Mouse (Mus musculus) left cerebral cortex, postnatal 14 days (tissue): ENCODE measurements around the gene Cdc42se2. TPM values are rescaled to one million over a fixed set of nuclear protein-coding genes. Genes with fewer than 3 reads are reported as not detected.

ENCODE experiments used
- DNase-seq, 2 experiments: peaks; one replicate each; pipeline ENCODE4 v3.0.0; 2021 to 2022; ENCODE audit warnings: low spot score in 2 of 2, mixed read lengths in 1 of 2
- intact Hi-C: fragments of 180-260 bp; cut with DNase I; formaldehyde crosslinking; loops from one replicate; pipeline ENCODE4 v1.15.1; 2025
- total RNA-seq, 2 experiments: library from RNA; stranded (reverse); gene quantifications; 2 replicates each; pipeline ENCODE4 v1.2.3; 2021

Cdc42se2 gene
- total RNA-seq, 2 experiments from 2014 or later: 175 to 185 TPM

DNA sequence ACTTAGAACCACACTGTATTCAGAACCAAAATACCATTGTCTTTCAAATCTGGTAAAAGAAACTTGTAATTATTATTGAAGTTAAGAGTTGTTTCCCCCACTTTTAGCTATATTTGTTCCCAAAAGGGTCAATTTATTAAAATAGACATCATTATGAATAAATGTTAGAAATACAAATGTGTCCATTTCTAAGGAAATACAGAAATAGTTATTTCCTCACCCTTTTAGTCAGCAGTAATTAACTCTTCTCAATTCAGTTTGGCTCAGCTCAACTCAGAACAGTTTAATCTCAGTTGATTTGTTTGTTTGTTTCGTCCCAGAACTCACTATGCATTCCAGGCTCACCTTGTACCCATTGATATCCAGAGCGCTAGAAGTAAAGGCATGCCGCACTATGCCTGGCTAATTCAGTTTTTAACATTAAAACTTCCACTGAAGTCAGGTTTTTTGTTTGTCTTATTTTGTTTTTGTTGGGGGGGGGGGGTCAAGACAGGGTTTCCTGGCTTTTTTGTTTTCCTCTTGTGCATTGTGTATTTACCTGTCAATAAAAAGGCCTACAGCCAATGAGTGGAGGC is 19.3 kb downstream of the Cdc42se2 start:
- no peak for DNase-seq
- intact Hi-C loops: no loop called here

DNA sequence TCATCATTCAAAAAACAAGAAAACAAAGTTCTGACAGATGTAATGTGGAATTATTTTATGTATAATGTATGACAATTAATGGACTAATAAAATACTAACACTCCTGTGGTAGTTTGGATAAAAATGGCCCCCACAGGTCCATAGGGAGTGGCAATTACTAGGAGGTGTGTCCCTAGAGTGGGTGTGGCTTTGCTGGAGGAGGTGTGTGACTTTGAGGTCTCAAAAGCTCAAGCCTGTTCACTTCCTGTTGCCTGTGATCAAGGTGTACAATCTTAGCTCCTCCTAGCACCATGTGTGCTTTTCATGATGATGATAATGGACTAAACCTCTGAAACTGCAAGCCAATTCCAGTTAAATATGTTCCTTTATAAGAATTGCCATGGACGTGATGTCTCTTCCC is 22.7 kb downstream of the Cdc42se2 start:
- intact Hi-C loops: no loop called here
- no peak for DNase-seq

DNA sequence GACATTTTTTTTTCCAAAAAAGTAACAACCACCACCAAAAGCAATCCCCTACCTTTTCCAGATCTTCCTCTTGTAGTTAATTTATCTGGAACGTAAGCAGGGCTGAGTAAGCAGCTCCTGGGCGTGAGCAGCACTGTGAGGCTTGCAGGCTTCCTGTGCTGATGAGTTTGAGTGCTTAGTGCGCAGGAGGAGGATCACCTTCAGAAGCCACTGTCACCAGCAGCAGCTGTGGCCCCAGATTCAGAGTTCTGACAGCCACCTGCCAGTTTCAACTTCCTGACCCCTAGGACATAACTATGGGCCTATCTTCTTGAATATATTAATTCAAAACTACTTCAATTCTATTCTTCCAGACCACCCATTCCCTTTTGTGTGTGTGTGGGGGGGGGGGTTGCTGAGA is 23.4 kb downstream of the Cdc42se2 start:
- intact Hi-C loops: no loop called here
- DNase-seq: no peak

DNA sequence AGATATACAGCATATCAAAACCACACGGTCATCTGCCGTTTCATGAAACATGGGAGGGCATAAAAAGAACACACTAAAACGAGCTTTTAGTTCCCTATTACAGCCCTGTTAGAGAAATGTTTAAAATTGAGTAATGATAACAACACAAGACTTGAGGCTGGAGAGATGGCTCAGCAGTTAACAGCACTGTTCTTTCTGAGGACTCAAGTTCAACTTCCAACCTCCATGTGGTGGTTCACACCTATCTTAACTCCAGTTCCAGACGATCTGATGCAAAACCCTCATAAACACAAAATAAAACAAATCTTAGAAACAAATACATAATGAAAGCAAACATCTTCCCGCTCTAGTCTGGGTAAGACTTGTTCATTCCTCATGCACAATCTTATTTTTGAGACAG is 24.7 kb downstream of the Cdc42se2 start:
- no peak for DNase-seq
- intact Hi-C loops: no loop called here

DNA sequence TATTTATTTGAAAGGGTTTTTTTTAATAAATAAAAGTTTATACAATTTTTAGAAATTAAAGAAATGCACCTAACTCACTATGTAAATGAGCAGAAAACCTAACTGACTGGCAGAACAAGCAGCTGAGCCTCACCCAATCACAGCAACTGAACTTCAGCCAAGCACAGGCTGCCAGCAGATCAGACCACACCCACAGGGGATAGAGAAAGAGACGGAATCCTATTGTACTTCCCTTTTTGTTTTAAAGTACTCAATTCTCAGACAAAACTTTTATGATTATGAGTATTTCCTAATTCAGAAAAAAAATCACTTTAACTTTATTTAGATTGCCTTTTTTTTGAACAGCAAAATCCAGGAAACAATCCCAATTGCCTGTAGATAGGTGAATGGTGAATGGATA is 29.5 kb downstream of the Cdc42se2 start:
- intact Hi-C loops: no loop called here
- no peak for DNase-seq

DNA sequence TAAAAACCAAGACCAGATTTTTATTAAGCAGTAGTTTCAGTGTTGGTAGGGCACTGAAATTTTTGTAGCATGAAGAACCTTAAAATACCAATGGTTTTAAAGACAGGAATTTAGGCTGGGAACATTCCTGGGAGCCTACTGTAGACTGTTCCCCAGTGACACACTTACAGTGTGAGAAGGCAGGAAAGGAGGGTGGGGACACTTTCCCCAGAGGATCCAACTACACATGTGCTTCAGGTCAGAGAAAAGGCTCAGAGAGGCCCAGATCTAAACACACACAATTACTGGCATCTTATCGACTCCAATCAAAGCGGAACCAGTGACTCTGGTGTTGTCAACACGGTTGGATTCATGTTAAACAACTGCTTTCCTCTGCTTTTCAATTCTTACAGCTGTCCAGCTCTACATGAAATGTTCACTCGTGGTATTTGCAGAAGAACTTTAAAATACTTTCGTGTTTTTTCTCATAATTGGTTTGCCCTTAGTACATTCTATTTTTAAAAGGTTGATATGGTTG is 32.3 kb downstream of the Cdc42se2 start:
- intact Hi-C loops: no loop called here
- no peak for DNase-seq

DNA sequence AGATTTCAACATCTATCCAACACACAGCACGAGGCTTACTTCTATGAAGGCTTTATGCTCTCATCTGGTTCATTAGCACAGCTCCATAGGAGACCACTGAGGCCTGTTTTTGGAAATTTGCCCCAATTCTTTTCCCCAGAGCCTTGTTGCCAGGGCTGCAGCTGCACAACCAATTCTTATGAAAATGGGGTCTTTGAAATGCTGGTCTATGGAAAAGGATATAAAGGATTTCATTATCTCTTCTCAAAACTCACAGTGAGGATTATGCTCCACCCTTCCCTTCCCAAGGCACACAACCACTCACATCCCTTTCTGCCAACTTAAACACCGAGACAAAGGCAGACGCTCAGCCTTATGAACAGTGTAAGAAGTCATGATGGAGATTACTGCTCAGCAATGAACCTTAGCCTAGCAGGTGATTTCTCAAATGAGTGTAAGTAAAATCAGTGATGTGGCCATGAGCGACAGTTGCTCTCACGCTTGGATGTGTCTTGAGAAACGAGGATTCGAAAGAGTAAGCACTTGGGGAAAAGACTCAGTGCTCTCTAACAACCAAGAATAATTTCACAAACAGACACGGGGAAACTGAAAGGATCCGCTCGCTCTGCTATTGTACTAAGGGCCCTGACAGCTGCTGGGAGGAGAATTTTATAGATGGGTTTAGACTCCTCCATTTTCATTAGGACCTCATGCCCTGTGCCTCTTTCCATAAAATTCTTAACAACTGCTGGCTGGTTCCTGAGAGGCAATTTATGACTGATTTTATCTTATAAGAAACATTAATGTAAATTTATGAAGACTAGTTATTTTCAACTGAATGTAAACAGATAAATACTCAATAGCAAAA is 33.0 kb downstream of the Cdc42se2 start:
- peak in 1 of 2 experiments; percentile 23 for DNase-seq

DNA sequence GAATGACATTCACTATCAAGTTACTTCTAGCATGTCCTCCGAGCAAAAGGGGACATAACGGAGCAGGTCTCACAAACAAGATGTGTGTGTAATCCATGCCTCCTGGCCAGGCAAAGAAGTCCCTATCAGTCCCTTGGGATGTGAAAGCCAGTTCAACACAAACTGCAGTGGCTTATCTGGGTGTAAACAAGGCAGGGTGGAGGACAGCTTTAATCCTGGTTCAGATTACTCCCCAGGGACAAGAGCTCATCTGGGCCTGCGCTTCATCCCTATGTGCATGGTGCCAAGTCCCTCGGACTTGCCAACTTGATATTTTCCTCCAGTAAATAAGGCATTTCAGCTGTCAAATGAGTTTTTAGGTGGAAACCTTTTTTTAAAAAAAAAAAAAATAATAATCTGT is 36.0 kb downstream of the Cdc42se2 start:
- DNase-seq: no peak
- intact Hi-C loops: no loop called here

More for the DNA sequence above, 33.0 kb downstream of the Cdc42se2 start:
- intact Hi-C loops: no loop called here

DNA sequence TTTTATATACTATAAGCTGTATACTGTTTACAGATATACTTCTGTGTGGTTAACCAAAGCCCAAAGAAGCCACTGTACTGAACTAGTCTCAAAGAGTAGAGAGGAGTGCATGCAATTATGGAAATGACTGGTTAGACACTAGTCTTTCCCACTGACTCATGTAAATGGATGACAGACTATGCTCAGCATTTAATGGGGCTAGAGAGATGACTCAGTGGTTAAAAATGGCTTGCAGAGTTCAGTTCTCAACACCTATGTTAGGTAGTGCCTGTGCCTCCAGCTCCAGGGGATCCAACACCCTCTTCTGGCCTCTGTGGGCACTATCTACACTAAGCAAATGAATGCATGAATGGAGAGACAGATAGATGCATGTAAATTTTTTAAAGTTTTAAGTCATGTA is 38.6 kb downstream of the Cdc42se2 start:
- no peak for DNase-seq
- intact Hi-C loops: no loop called here

DNA sequence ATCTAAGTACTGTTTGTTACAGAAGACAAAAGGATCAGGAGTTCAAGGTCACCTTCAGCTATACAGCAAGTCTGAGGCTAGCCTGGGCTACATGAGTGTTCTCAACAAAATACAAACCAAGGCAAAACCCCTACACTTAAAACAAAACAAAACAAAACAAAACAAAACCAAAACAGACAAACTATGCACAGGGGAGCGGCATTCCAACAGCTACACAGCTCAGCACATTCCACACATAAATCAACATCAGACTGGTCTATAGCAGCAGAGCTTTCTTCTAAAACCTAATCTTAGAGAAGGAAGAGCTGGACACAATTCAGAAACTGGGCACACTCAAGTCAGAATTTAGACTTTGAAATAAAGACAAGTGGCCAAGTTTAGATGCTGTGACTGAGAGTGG is 43.2 kb downstream of the Cdc42se2 start:
- intact Hi-C loops: no loop called here
- no peak for DNase-seq

DNA sequence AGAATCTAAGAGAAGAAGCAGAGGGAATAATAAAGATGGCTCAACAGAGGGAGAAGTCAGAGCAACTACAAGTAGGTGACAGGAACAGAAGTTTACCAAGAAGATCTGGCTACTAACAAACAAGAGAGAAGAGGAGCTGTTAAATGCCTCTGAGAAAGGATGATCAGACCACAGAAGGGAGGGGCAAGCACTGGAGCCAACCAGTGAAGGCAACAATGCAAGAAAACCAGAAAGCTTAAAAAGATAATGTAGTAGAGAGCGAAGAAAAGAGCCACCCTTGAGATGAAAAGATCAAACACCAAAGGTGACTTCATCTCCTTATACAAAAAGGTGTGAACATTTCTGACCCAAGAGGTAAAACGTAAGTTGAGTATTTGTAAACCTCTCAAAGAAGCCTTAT is 46.1 kb downstream of the Cdc42se2 start:
- no peak for DNase-seq
- intact Hi-C loops: no loop called here

DNA sequence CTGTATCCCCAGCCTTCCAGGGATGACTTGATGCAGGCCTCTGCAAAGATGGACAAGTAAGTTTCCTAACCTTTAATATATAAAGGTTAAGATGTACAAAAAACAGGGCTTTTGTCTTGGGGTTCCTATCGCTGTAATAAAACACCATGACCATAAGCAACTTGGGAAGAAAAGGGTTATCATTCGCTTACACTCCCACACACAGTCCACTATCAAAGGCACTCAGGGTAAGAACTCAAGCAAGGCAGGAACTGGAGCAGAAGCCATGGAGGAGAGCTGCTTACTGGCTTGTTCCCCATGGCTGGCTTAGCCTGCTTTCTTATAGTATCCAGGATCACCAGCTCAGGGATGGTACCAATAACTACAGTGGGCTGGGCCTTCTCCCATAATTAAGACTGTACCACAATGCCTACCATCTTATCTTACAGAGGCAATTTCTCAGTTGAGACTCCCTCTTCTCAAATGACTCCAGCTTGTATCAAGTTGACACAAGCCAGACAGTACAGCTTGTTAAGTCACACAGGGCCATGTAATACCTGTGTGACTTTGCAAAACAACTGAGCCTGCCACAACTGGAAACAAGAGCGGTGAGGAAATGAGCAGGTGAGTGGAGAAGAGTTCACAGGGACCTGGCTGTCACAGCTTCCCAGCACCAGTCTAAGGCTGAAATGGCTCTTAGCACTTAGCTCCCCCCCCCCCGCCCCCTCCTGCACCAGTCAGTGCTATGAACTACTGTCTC is 48.3 kb downstream of the Cdc42se2 start:
- intact Hi-C loops: no loop called here
- no peak for DNase-seq

DNA sequence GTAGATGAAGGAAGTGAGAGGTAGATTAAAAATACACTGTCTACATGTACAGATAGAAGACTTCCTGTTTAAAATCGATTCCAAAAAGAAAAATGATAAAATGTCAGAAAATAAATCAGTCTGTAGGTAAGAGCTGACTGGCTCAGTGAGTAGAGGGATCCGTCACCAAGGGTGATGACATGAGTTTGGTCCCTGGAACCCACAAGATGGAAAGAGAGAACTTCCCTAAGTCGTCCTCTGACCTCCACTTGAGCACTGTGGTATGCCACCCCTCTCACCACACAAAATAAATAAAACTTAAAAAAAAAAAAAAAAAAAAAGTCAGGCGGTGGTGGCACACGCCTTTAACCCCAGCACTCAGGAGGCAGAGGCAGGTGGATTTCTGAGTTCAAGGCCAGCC is 50.6 kb downstream of the Cdc42se2 start:
- no peak for DNase-seq
- intact Hi-C loops: no loop called here

DNA sequence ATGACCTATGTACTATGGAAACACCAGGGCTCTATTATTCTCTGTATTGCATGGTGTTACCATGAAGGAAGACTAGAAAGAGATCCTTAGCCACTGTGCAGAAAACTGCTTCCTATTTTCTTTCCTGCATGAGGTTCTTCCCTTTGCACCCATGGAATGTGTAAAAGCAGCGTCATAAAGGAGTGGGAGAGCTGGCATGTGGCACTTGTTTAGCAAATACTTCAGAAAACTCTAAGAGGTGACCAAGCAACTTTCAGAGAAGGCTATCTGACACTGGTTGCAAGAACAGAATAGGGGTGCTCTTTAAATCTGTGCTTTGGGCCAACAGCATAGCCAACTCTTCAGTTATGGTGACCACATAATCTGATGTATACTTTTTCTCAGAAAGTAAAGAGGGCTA is 52.4 kb downstream of the Cdc42se2 start:
- no peak for DNase-seq
- intact Hi-C loops: no loop called here

DNA sequence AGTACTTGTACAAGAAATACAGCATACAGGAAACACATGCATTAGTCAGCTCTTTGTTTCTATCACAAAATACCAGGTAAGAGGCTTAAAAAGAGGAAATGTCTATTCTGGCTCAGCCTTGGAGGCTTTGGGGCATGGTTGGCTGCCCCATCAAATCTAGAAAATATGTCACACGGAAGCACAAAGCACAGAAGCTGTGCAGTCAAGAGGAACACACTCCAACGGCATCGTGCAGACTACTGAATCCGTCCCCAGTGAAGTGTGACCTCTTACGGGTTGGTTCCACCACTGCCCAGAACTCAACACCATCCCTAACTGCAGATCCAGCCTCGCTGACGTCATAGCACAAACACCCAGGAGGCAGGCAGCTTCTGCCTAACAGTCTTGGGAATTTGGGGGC is 53.9 kb downstream of the Cdc42se2 start:
- intact Hi-C loops: no loop called here
- no peak for DNase-seq

DNA sequence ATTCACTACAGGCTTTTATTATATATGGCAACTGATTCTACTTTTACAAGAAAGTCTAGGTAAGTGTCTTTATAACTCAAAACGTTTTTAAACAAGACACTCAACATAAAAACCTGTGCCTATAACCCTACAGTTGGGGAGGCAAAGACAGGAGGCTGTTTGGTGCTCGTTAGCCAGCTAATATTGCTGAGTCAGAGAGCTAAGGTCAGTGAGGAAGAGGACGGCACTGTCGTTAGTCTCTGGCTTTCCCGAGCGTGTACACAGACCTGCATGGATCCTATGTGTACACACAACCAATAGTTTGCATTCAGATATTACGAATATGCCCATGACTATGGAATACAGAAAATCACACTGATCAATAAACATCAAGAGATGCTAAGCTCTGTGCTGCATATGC is 56.1 kb downstream of the Cdc42se2 start:
- intact Hi-C loops: no loop called here
- no peak for DNase-seq

DNA sequence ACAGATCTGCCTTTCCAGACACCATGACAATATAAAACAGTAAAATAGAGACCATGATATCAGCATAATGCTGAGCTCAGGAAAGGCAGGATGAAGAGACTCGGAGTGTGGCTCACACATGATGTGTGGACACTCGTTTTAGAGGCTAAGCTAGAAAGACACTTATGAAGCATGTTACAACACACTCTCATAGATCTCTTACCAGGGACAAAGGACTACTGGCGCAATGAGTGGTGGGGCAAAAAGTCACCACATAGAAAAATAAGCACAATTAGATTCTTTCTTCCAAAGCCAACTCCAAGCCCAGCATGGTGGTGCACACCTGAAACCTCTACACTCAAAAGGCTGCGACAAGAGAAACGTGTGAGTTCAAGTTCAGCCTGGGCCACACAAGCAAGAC is 56.5 kb downstream of the Cdc42se2 start:
- intact Hi-C loops: no loop called here

DNA sequence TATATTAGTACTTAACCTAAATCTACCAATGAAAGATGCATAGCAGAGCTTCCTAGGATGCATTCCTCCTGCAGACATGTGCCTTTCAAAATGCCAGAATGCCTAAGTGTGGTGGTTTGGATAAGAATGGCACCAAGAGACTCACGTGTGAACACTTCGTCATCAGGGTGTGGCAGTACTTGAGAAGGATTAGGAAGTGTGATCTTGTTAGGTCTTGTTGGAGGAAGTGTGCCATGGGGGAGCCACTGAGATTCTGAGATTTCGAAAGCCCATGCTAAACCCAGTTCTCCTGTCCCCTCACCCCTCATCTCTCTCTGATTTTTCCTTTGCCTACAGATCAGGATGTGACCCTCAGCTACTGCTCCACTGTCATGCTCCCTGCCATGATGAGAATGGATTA is 58.2 kb downstream of the Cdc42se2 start:
- DNase-seq: no peak
- intact Hi-C loops: no loop called here

More for the DNA sequence above, 56.5 kb downstream of the Cdc42se2 start:
- DNase-seq: no peak

DNA sequence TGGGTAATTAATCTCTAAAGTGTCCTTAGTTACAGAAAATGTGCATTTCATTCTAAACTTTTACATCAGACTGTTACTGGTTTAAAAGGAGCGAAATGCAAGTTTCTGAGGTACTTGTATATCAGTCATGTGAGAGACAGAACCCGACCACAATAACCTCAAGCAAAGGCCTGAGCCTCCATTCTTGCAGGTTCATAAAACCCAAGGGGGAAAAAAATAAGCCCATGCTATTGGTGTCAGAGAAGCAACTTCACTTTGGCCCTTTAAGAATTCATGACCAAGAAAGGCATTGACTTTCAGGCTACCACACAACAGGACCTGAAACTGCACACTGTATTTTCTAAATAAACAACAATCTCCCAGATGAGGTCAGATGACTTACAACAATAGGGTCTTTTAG is 59.1 kb downstream of the Cdc42se2 start:
- intact Hi-C loops: no loop called here
- DNase-seq: no peak

DNA sequence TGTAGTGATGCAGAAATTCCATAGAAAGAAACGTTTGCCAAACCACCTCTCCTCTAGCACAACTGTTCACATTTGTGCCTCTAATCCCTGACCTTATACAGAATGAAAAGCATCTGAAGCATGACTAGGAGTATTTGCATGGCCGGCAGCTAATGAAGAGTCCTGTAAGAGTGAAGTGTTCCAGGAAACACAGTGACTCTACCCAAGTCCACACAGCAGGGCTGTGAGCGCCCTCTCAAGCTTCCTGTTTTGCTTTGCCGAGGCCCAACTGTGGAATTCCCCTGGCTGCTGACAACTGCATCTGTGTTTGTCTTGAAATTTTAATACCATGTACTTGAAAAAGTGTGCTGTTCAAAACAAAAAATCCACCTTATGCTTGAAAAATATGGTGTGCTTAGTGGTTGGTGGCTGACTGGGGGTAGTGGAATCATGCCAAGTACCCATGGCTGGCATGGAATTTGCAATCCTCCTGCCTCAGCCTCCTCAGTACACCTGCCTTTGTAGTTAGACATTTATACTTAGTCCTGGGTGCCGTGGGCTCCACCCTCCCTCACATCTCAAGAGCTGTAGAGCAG is 60.1 kb downstream of the Cdc42se2 start:
- intact Hi-C loops: no loop called here
- DNase-seq: no peak
